Mouse (Mus musculus) naive thymus-derived CD4-positive, alpha-beta T cell, adult 2 months (primary cell): ENCODE measurements around the gene Cand2.

Experiments used
- DNase-seq: peaks from one replicate; pipeline ENCODE4 v3.0.0-alpha.2; 2011; ENCODE audit warnings: low read depth

Cand2 gene

DNA sequence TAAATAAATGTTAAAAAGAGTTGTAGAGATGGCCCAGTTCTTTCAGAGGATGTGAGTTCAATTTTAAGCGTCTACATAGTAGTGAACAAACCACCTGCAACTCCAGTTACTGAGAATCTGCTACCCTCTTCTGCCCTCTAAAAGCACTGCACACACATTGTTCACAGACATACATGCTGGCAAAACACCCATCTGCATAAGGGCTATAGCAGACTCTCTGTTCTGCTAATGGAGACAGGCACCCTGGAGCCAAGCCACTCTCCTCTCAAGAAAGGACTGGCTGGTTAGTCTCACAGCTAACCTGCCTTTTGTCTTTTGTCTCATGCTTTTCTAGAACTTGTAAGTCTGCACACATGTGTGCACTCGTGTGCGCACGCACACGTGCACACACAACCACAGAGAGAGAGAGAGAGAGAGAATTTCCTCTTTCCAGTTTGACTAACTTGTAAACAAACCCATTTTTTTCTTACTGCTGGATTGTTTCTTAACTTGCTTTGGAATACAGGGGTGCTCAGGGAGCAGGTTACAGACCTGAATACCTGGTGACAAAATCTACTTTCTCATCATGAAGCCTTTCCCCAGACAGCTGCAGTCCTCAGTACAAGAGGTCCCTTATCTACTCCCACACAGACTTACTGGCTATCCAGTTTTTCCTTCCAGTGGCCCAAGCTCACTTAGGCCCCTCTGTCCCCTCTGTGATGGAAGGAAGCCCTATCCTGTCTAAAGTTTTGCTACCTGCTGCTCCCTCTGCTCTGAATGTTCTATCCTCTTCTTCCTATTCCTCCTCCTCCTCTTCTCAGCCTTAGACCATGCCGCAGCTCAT lies 56.7 kb downstream of the Cand2 start:
- DNase-seq: no peak

DNA sequence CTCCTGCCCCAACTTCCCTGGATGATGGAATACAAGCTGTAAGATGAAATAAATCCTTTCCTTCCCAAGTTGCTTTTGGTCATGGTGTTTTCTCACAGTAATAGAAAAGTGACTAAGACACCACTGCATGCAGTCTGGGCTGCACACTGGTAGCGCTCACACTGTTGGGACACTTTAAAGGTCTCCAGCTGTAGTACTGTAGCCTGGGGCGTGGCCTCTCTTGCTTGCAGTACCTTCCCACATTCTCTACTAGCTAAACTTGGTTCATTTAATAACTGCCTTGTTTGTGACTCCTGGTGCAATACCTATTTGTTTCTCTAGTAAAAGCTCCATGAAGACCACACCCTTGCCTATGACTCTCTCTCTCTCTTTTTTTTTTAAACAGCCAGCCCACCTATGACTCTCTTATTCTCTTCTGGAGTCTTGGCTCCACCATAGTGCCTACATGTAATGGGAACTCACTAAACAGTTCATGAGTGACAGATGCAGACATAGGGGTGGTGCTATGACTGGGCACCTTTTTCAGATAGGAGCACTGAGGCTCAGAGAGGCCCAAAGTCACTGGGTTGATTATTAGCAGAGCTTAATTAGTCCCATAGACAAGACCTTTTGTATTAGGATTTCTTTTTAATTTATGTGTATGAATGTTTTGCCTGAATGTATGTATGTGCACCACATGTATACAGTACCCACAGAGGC lies 58.0 kb downstream of the Cand2 start:
- no peak for DNase-seq

GRCm38 (mm10) chr6:115833861-115834260 lies 59.5 kb downstream of the Cand2 start:
- DNase-seq: no peak

DNA sequence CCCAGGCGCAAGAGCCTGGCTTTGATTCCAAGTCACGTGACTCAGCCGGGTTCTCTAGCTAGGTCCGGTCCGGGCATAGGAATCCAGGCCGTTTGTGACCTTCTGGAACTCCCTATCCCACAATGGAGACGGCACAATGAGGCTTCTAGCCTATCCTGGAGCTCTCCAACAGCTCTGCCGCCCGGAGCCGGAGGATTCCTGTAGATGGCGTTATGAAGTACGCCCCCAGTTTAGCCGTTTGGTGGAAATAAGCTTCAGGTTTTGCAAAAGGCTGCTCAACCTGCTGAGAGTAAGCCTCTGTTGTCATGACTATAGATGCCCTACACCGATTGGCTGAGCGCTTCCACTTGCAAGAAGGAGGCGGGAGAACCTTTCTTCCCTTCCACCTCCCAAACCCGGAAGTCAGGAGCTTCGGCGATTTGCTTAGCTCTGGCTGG lies 63.8 kb downstream of the Cand2 start, which contains the start of gene Efcab12:
Gene Efcab12, minus strand, starts transcription at position 252 of the 437 bp plus-strand sequence.
- peak; percentile 74 for DNase-seq

- no peak for DNase-seq
Measured at GRCm38 (mm10) chr6:115838745-115839144, 64.4 kb downstream of the Cand2 start.

DNA sequence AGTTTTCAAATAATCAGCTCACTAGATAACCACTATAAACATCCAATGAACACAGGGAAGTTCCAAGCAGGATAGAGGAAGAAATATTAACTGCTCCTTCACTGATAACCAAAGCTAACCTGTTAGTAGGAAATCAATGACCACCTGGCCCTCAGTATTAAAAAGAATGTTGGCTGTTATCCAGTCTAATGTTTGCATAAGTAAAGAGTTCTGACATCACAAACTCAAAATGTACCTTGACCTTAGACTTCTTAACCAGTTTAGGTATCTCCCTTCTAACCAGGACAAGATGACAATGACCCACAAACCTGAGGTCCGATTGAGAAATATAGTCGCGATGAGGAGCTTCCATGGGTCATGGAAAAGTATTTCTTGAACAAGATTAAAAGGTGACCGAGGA lies 70.7 kb downstream of the Cand2 start:
- DNase-seq: no peak

DNA sequence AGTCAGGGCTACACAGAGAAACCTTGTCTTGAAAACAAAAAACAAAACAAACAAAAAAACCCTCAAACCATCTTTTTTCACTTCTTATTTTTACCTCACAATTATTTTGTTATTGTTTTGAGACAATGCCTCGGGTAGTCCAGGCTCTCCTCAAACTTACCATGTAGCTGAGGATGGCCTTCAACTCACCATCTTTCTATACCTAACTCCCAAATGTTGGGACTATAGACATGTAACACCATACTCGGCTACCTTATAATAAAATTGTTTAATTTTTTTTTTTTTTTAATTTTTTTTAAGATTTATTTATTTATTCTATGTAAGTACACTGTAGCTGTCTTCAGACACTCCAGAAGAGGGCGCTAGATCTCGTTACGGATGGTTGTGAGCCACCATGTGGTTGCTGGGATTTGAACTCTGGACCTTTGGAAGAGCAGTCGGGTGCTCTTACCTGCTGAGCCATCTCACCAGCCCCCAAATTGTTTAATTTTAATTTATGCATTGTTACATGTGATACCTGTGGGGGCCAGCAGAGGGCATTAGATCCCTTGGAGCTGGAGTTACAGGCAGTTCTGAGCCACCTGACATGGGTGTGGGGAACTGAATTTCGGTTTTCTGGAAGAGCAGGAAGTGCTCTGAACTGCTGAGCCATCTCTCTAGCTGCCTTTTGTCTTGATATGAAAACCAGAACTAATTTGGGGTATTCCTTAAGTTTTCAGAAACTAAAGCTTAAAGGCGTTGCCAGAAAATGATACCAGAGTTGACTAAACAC lies 72.5 kb downstream of the Cand2 start:
- DNase-seq: peak; percentile 84

GRCm38 (mm10) chr6:115848598-115849304 lies 74.4 kb downstream of the Cand2 start:
- no peak for DNase-seq

GRCm38 (mm10) chr6:115852446-115853090 lies 78.2 kb downstream of the Cand2 start:
- no peak for DNase-seq

DNA sequence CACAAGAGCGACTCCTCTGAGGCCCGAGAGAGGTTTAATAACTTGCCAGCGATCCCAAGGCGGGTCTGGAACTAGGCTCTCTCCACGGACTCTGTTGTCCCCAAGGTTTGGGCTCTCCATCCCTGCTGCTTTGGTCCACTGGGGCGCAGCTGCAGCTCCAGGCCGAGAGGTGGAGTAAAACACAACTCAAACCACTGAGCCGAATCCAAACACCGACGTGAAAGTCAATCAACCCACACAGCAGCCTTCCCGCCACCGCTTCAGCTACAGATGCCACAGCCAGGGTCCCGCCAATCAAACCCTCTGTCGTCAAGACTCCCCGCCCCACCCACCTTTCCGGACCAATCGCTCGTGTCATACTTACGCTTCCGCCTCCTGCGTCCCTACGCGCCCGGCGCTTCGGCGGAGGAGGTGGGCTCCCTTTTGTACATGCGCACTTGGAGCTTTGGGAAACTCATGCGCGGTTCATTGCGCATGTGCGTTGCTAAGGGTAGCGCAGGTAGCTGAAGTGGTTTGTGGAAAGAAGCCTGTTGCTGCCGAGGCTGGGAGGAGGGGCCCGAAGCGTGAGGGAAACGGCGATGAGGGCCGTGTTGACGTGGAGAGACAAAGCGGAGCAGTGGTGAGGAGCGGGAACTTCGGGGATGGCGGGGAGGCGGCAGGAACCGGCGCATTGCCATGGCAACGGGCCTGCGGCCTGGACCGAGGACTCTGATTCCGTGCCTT lies 78.9 kb downstream of the Cand2 start, which contains the start of the genes Mbd4 and Ift122:
Gene Mbd4, minus strand, starts transcription at position 281 of the 723 bp plus-strand sequence.
Gene Ift122, plus strand, starts transcription at position 380 of the 723 bp plus-strand sequence.
- peak; percentile 100 for DNase-seq

- DNase-seq: no peak
Measured at GRCm38 (mm10) chr6:115853985-115854384, 79.6 kb downstream of the Cand2 start.

GRCm38 (mm10) chr6:115854432-115854831 lies 80.1 kb downstream of the Cand2 start:
- peak; percentile 61 for DNase-seq
